Mouse (Mus musculus) CD8-positive naive resting alpha-beta T cell, adult 57 days (primary cell): ENCODE data around the gene Olfr904. TPM values are rescaled to one million over a fixed set of nuclear protein-coding genes. Genes with fewer than 3 reads are reported as not detected.

Experiments used
- total RNA-seq: library from RNA; stranded (reverse); gene quantifications from one replicate; pipeline ENCODE4 v1.2.4, GENCODE M21; 2023

The Olfr904 gene
- total RNA-seq: not detected

GRCm38 (mm10) chr9:38462844-38463243 is at the start of gene Olfr904:
Gene Olfr904, plus strand, starts transcription at chr9:38463144.

GRCm38 (mm10) chr9:38429155-38429554 is 33.8 kb upstream of the Olfr904 start, which contains the start of gene Olfr901:
Gene Olfr901, plus strand, starts transcription at chr9:38429455.

GRCm38 (mm10) chr9:38447352-38447751 is 15.6 kb upstream of the Olfr904 start, which contains the start of gene Olfr902:
Gene Olfr902, plus strand, starts transcription at chr9:38447652.

GRCm38 (mm10) chr9:38470807-38471206 is 7.9 kb downstream of the Olfr904 start, which contains the start of gene Olfr905:
Gene Olfr905, plus strand, starts transcription at chr9:38471107.

GRCm38 (mm10) chr9:38486785-38487184 is 23.8 kb downstream of the Olfr904 start, which contains the start of gene Olfr906:
Gene Olfr906, plus strand, starts transcription at chr9:38487085.

GRCm38 (mm10) chr9:38495501-38495900 is 32.6 kb downstream of the Olfr904 start, which contains the start of gene Olfr907:
Gene Olfr907, plus strand, starts transcription at chr9:38495801.

Other genes starting within 250 kb of the Olfr904 start
- not detected for gene Olfr894, start 245.1 kb upstream of the Olfr904 start, total RNA-seq
- gene Olfr143, start 210.4 kb upstream of the Olfr904 start, total RNA-seq: not detected
- gene Olfr895, start 195.3 kb upstream of the Olfr904 start, total RNA-seq: not detected
- gene Olfr896-ps1, start 172.0 kb upstream of the Olfr904 start, total RNA-seq: not detected
- gene Olfr25, start 134.1 kb upstream of the Olfr904 start, total RNA-seq: not detected
- not detected for gene Olfr898, start 114.7 kb upstream of the Olfr904 start, total RNA-seq
- not detected for gene Olfr250, start 96.2 kb upstream of the Olfr904 start, total RNA-seq
- gene Olfr251, start 86.1 kb upstream of the Olfr904 start, total RNA-seq: not detected
- not detected for gene Olfr147, start 61.4 kb upstream of the Olfr904 start, total RNA-seq
- gene Olfr901, start 33.7 kb upstream of the Olfr904 start, total RNA-seq: not detected
- gene Olfr902, start 15.5 kb upstream of the Olfr904 start, total RNA-seq: not detected
- 0.12 TPM for gene Olfr905, start 8.0 kb downstream of the Olfr904 start, total RNA-seq
- not detected for gene Olfr906, start 23.9 kb downstream of the Olfr904 start, total RNA-seq
- gene Olfr907, start 32.7 kb downstream of the Olfr904 start, total RNA-seq: not detected
- not detected for gene Olfr911-ps1, start 58.4 kb downstream of the Olfr904 start, total RNA-seq
- not detected for gene Olfr910, start 74.7 kb downstream of the Olfr904 start, total RNA-seq
- not detected for gene Olfr912, start 117.0 kb downstream of the Olfr904 start, total RNA-seq
- gene Olfr913, start 129.6 kb downstream of the Olfr904 start, total RNA-seq: not detected
- not detected for gene Olfr914, start 142.0 kb downstream of the Olfr904 start, total RNA-seq
- gene Olfr916, start 196.7 kb downstream of the Olfr904 start, total RNA-seq: not detected
- not detected for gene Olfr917, start 202.7 kb downstream of the Olfr904 start, total RNA-seq
- not detected for gene Olfr918, start 211.5 kb downstream of the Olfr904 start, total RNA-seq
- not detected for gene Olfr919, start 240.5 kb downstream of the Olfr904 start, total RNA-seq